Mouse (Mus musculus): Measurements from ENCODE around the gene Jag2. TPM values are rescaled to one million over a fixed set of nuclear protein-coding genes. Genes with fewer than 3 reads are reported as not detected.

The Jag2 gene
- polyA plus RNA-seq, 1 experiment, result 23.0 TPM

DNA sequence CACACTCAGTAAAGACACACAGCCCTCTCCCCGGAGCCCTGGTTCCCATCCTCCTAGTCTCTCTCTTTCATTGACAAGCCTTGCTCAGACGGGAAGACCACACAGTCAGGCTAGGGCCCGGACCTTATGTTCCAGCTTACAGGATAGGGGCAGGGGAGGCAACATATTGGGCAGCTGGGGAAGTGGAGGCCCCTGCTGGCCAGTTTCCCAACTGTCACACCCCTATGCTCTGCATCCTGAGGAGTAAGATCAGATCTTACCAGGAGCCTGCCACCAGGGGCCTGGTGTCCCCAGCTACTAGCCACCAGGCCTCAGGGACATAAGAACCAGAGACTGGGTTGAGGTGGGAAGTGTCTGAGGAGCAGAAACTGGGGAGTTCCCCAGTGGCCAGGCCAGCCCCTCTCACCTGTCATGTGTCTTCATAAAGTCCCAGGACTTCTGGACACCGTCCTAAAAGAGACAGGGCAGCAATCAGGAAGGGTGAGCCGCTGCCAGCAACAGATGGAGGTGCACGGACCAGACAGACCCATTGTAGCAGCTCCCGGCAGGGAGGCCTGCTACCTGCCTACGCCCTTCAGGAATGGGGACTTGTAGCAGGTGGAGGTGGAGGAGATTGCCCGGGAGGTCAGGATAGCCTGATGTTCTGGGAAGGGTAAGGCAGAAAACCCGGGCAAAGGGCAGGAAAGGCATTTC is 9.4 kb upstream of the Jag2 start:
- Histone ChIP-seq H3K4me3 (replicated peaks; ENCODE audit: insufficient read depth, low read depth, low read length) (no peak overlapping the region), H3K27me3 (ENCODE audit: control insufficient read depth, insufficient read depth, low read length) (no peaks in the 10 kb centered on the region), H3K27ac (ENCODE audit: insufficient read depth, low read length) (no peak overlapping the region), H3K4me1 (ENCODE audit: control insufficient read depth, insufficient read depth, low read length) (peaks cover 38% of the 10 kb centered on the region)
- 19% methylated on average over 10 of the region's 10 CpGs for WGBS
- TF ChIP-seq CTCF (IDR thresholded peaks at IDR 0.05; ENCODE audit: borderline replicate concordance, insufficient read depth, low read depth, low read length), result 0 out of 2 replicates have a peak, but pooled peaks have one; percentile 10
- TF ChIP-seq POLR2A (IDR thresholded peaks at IDR 0.05; ENCODE audit: borderline replicate concordance, insufficient read depth, low read length), result no peak
- peak; percentile 75 to 87 for DNase-seq

DNA sequence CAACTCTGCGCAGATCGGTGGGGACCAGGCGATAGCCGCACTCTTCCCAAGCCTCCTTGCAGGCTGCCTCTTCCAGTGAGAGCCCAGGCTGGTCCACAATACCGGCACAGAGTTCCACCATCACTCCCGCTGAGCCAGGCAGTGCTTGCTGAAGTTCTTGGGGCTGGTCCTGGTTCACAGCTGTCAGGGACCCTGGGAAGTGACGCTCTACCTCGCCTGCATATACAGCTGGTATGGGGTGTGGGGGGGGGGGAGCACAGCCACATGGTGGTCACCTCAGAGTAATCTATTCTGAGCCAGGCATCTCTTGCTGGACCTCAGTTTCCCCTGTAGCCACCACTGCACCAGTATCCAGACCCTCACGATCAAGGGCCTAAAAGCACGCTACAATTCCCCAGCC is 8.8 kb upstream of the Jag2 start:
- 92% methylated on average over 10 of the region's 10 CpGs for WGBS
- H3K4me3 ChIP-seq (replicated peaks; ENCODE audit: insufficient read depth, low read depth, low read length), result no peak overlapping the region
- no peaks in the 10 kb centered on the region for H3K27me3 ChIP-seq (ENCODE audit: control insufficient read depth, insufficient read depth, low read length)
- H3K27ac ChIP-seq (ENCODE audit: insufficient read depth, low read length), result no peak overlapping the region
- TF ChIP-seq CTCF (IDR thresholded peaks at IDR 0.05; ENCODE audit: borderline replicate concordance, insufficient read depth, low read depth, low read length) (no peak), POLR2A (IDR thresholded peaks at IDR 0.05; ENCODE audit: borderline replicate concordance, insufficient read depth, low read length) (no peak)
- no peak for DNase-seq
- peaks cover 38% of the 10 kb centered on the region for H3K4me1 ChIP-seq (ENCODE audit: control insufficient read depth, insufficient read depth, low read length)

DNA sequence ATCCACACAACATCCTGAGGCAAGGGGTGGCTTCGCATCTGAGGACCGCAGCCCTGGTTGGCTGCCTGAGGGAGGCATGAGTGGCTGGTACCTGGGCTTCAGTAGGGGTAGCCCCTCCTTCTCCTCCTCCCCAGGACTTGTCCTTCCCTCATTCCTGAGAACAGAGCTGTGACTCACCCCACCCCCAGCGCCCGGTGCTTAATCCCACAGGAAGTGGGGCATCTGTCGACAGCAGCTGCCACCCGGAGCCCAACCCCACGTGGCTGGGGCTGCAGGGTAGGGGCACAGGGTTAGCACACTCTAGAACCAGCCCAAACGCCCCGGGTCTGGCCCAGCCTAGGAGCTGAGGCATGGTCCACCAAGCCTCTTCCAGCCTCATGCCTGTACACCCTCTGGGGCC is 8.3 kb upstream of the Jag2 start:
- no peak overlapping the region for H3K27ac ChIP-seq (ENCODE audit: insufficient read depth, low read length)
- whole genome bisulfite sequencing, result 69% methylated on average over 9 of the region's 9 CpGs
- no peaks in the 10 kb centered on the region for H3K27me3 ChIP-seq (ENCODE audit: control insufficient read depth, insufficient read depth, low read length)
- no peak for TF ChIP-seq POLR2A (IDR thresholded peaks at IDR 0.05; ENCODE audit: borderline replicate concordance, insufficient read depth, low read length)
- no peak for TF ChIP-seq CTCF (IDR thresholded peaks at IDR 0.05; ENCODE audit: borderline replicate concordance, insufficient read depth, low read depth, low read length)
- no peak overlapping the region for H3K4me3 ChIP-seq (replicated peaks; ENCODE audit: insufficient read depth, low read depth, low read length)
- H3K4me1 ChIP-seq (ENCODE audit: control insufficient read depth, insufficient read depth, low read length), result peaks cover 38% of the 10 kb centered on the region
- DNase-seq, result no peak

GRCm38 (mm10) chr12:112932647-112933046 is 3.1 kb upstream of the Jag2 start:
- Histone ChIP-seq H3K27ac (ENCODE audit: insufficient read depth, low read length) (no peak overlapping the region), H3K27me3 (ENCODE audit: control insufficient read depth, insufficient read depth, low read length) (no peaks in the 10 kb centered on the region; the same call in 1 of the 2 replicates), H3K4me1 (ENCODE audit: control insufficient read depth, insufficient read depth, low read length) (peaks cover 5% of the 10 kb centered on the region; the same call in 1 of the 2 replicates), H3K4me3 (replicated peaks; ENCODE audit: insufficient read depth, low read depth, low read length) (no peak overlapping the region)
- DNase-seq, result no peak
- WGBS, result 56% methylated on average over 7 of the region's 7 CpGs
- TF ChIP-seq POLR2A (IDR thresholded peaks at IDR 0.05; ENCODE audit: borderline replicate concordance, insufficient read depth, low read length) (no peak), CTCF (IDR thresholded peaks at IDR 0.05; ENCODE audit: borderline replicate concordance, insufficient read depth, low read depth, low read length) (no peak)

DNA sequence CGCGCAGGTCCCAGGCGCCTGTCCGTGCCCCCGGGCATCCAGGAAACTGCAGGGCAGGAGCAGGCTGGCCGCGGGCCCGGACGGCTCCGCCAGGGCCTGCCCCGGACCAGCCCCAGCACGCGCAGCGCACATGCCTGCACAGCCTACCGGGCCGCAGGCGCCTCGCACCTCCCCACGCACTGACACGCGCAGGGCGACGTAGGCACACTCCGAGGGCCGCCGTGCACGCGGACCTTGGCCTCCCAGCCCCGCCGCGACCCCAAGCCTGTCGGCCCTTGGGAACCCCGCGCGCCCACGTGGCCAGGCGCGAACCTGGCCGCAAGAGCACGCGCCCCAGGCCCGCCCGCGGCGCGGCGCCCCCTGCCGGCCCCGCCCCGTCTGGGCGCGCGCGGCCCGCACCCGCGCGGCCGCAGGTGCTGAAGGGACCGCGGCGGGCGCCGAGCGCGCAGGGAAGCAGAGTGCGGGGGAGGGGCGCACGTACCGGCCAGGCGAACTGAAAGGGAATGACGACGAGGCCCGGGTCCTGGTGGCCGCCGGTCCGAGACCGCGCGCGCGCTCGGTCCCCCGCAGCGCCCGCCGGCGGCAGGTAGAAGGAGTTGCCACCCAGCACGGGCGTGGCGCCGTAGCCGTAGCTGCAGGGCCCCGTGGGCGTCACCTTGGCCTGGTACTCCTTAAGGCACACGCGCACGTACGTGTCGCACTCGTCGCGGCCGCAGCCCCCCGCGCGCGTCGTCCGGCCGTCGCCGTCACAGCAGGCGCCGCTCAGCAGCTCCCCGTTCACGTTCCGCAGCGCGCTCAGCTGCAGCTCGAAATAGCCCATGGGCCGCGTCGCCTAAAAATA is 955 bp downstream of the Jag2 start:
- Histone ChIP-seq H3K27me3 (ENCODE audit: control insufficient read depth, insufficient read depth, low read length) (no peaks in the 10 kb centered on the region; the same call in 1 of the 2 replicates), H3K4me3 (replicated peaks; ENCODE audit: insufficient read depth, low read depth, low read length) (peak overlapping the region; percentile 15), H3K4me1 (ENCODE audit: control insufficient read depth, insufficient read depth, low read length) (peaks cover 5% of the 10 kb centered on the region; the same call in 1 of the 2 replicates), H3K27ac (ENCODE audit: insufficient read depth, low read length) (no peak overlapping the region)
- 3% methylated on average over 106 of the region's 124 CpGs for WGBS
- TF ChIP-seq POLR2A (IDR thresholded peaks at IDR 0.05; ENCODE audit: borderline replicate concordance, insufficient read depth, low read length) (no peak), CTCF (IDR thresholded peaks at IDR 0.05; ENCODE audit: borderline replicate concordance, insufficient read depth, low read depth, low read length) (no peak)
- no peak for DNase-seq

GRCm38 (mm10) chr12:112927265-112927664 is 2.3 kb downstream of the Jag2 start:
- TF ChIP-seq CTCF (IDR thresholded peaks at IDR 0.05; ENCODE audit: borderline replicate concordance, insufficient read depth, low read depth, low read length) (no peak), POLR2A (IDR thresholded peaks at IDR 0.05; ENCODE audit: borderline replicate concordance, insufficient read depth, low read length) (no peak)
- Histone ChIP-seq H3K4me1 (ENCODE audit: control insufficient read depth, insufficient read depth, low read length) (peaks cover 10% of the 10 kb centered on the region), H3K4me3 (replicated peaks; ENCODE audit: insufficient read depth, low read depth, low read length) (no peak overlapping the region), H3K27ac (ENCODE audit: insufficient read depth, low read length) (no peak overlapping the region), H3K27me3 (ENCODE audit: control insufficient read depth, insufficient read depth, low read length) (no peaks in the 10 kb centered on the region; the same call in 1 of the 2 replicates)
- no peak for DNase-seq
- 55% methylated on average over 14 of the region's 14 CpGs for WGBS

- WGBS, result 95% methylated on average over 6 of the region's 6 CpGs
- no peak overlapping the region for H3K27ac ChIP-seq (ENCODE audit: insufficient read depth, low read length)
- TF ChIP-seq POLR2A (IDR thresholded peaks at IDR 0.05; ENCODE audit: borderline replicate concordance, insufficient read depth, low read length) (no peak), CTCF (IDR thresholded peaks at IDR 0.05; ENCODE audit: borderline replicate concordance, insufficient read depth, low read depth, low read length) (no peak)
- H3K4me3 ChIP-seq (replicated peaks; ENCODE audit: insufficient read depth, low read depth, low read length), result no peak overlapping the region
- peaks cover 10% of the 10 kb centered on the region for H3K4me1 ChIP-seq (ENCODE audit: control insufficient read depth, insufficient read depth, low read length)
- no peak for DNase-seq
- H3K27me3 ChIP-seq (ENCODE audit: control insufficient read depth, insufficient read depth, low read length), result no peaks in the 10 kb centered on the region; the same call in 1 of the 2 replicates
Measured at GRCm38 (mm10) chr12:112925950-112926349, 3.6 kb downstream of the Jag2 start.

All from cerebellum, adult 2 months (tissue).